Mouse (Mus musculus): ENCODE results near the gene Tex52.

The Tex52 gene

DNA sequence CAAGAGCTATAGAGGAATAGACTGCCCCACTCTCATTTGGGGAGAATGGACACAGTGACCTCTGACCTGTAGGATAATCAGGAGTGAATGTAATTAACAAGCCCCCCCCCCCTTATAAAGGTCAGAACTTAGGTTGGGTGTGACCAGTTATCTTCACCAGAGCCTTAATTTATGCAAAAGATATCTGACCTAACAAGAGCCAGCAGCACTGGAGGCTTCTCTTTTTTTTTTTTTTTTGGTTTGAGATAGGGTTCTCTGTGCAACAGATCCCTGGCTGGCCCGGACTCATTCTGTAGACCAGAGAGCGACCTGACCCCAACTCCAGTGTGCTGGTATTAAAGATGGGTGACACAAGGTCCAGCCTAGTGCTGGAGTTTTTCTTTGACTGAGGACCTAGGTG, 54.0 kb downstream of the Tex52 start:
- DNase-seq (ENCODE audit: low read depth, low spot score) = no peak

DNA sequence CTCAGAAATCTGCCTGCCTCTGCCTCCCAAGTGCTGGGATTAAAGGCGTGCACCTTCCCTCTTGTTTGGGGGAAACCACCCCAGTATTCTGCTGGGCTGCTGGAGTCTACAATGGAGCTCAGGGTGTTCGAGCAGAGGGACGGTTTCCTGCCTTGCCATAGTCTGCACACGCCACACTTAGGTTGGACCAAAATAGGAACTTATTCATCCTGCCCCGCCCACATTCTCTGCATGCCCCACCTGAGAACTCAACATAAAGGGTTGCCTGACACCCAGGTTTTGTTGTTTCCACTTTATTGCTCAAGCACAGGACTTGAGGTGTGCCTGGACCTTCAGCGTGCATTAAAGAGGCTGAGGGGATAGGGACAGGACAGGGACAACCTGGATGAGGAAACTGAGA, 54.6 kb downstream of the Tex52 start:
- no peak for DNase-seq (ENCODE audit: low read depth, low spot score)

DNA sequence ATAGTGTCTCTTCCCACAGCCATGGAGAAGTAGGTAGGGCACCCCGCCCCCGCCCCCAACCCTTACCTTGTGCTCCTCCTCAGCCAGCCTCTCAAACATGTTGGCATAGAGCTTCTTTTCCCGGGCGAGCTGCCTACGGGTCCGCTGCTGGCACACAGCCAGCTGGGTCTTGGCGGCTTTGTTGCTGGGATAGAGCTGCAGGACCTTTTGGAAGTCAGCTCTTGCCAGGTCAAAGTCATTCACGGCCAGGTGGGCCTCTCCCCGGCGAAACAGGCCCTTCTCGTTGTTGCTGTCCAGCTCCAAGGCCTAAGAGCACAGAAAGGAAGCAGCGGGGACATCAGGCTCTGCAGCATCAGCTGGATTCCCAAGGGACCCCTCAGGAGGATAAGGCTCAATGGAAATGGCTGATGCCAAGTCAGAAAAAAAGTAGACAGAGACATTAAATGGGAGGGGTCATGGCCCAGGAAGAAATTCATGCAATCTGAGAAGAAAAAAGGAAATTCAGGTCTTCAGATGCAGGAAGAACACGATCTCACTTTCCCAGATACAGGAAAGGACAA, 57.2 kb downstream of the Tex52 start:
- DNase-seq (ENCODE audit: low read depth, low spot score) = no peak

GRCm38 (mm10) chr6:128433566-128433965, 58.3 kb downstream of the Tex52 start:
- DNase-seq (ENCODE audit: low read depth, low spot score) = no peak

Measured in c-Kit-negative CD71-positive TER-119-positive erythroid progenitor cells, embryonic 14.5 days (primary cell).